Mouse (Mus musculus) ES-E14 (cell line): ENCODE measurements around the gene Alx3. TPM values are rescaled to one million over a fixed set of nuclear protein-coding genes. Genes with fewer than 3 reads are reported as not detected.
A peak's percentile ranks its signal among the peaks of the same experiment; 100 is the strongest.

Experiments
- DNase-seq: peaks from one replicate; pipeline ENCODE4 v3.0.0-alpha.2; 2013; ENCODE audit warnings: low read depth, low spot score
- H3K27ac ChIP-seq: 2 replicates; pipeline ENCODE4 v1.5.1; 2012; ENCODE audit warnings: low read depth, mild to moderate bottlenecking, low read length, moderate library complexity, mixed read lengths; ENCODE audit not compliant: poor library complexity, insufficient read depth, severe bottlenecking
- H3K36me3 ChIP-seq: 2 replicates; pipeline ENCODE4 v1.6.1; 2012; ENCODE audit warnings: mild to moderate bottlenecking, low read length, moderate library complexity, mixed read lengths; ENCODE audit not compliant: control insufficient read depth, poor library complexity, insufficient read depth, severe bottlenecking
- H3K4me1 ChIP-seq, 2 experiments: fragments of 150-350 bp in 1 of 2; sonication (generic) in 1 of 2; 2 replicates each; pipeline ENCODE4 v1.6.1; 2012; ENCODE audit warnings: low read length in 2 of 2, mild to moderate bottlenecking in 1 of 2, mixed read lengths in 1 of 2; ENCODE audit not compliant: control insufficient read depth in 2 of 2, insufficient read depth in 2 of 2, poor library complexity in 1 of 2
- H3K4me3 ChIP-seq, 2 experiments: fragments of 150-350 bp in 1 of 2; sonication (generic) in 1 of 2; 2 replicates each; pipeline ENCODE4 v1.5.1; 2012; ENCODE audit warnings: low read length in 2 of 2, low read depth in 1 of 2, mild to moderate bottlenecking in 1 of 2, mixed read lengths in 1 of 2; ENCODE audit not compliant: insufficient read depth in 1 of 2, poor library complexity in 1 of 2, severe bottlenecking in 1 of 2
- H3K9ac ChIP-seq: 2 replicates; pipeline ENCODE4 v1.6.1; 2012; ENCODE audit warnings: low read depth, mild to moderate bottlenecking, low read length, mixed read lengths; ENCODE audit not compliant: poor library complexity, insufficient read depth, severe bottlenecking
- H3K9me3 ChIP-seq: fragments of 150-350 bp; sonication (generic); 2 replicates; pipeline ENCODE4 v1.6.1; 2012; ENCODE audit warnings: low read depth, mild to moderate bottlenecking, low read length; ENCODE audit not compliant: control insufficient read depth, insufficient read depth
- CHD2 ChIP-seq: IDR thresholded peaks from 2 replicates; pipeline ENCODE4 v1.6.1; 2014; ENCODE audit warnings: mild to moderate bottlenecking, low read depth, low read length, inconsistent platforms
- HCFC1 ChIP-seq: IDR thresholded peaks from 2 replicates; pipeline ENCODE4 v1.6.1; 2012; ENCODE audit warnings: low read length, inconsistent platforms, borderline replicate concordance; ENCODE audit not compliant: insufficient read depth
- MAFK ChIP-seq: IDR thresholded peaks from 2 replicates; pipeline ENCODE4 v1.6.1; 2014; ENCODE audit warnings: mild to moderate bottlenecking, low read depth, low read length, inconsistent platforms; ENCODE audit not compliant: insufficient read depth
- ZC3H11A ChIP-seq: IDR thresholded peaks from 2 replicates; pipeline ENCODE4 v1.6.1; 2012; ENCODE audit warnings: low read depth, mild to moderate bottlenecking, inconsistent platforms, low read length, borderline replicate concordance
- ZNF384 ChIP-seq: IDR thresholded peaks from 2 replicates; pipeline ENCODE4 v1.6.1; 2012; ENCODE audit warnings: low read depth, low read length, inconsistent platforms
- in situ Hi-C, 2 experiments: fragments of 600-800 bp; cut with MboI; formaldehyde crosslinking; loops; one replicate each; pipeline ENCODE4 v1.15.1; 2025; ENCODE audit warnings: low sequenced_read_pairs in 2 of 2, inconsistent platforms in 1 of 2; ENCODE audit not compliant: unreplicated experiment in 2 of 2
- total RNA-seq: library from RNA; depleted of rRNA; stranded (reverse); fragments of 300-350 nt; gene quantifications from 2 replicates; pipeline ENCODE4 v1.2.3, GENCODE M21; 2012

The Alx3 gene
- total RNA-seq, 1 experiment, result 0.85 TPM

- Histone ChIP-seq H3K4me1 (no peaks in the 10 kb centered on the region; a peak in 1 of 4 replicates), H3K9ac (no peak overlapping the region), H3K27ac (no peak overlapping the region), H3K36me3 (peaks cover 43% of the 10 kb centered on the region), H3K9me3 (no peaks in the 10 kb centered on the region), H3K4me3 (no peak overlapping the region)
- peak; percentile 54 for DNase-seq
- peak; percentile 36; the same call in 1 of the 2 replicates for TF ChIP-seq ZC3H11A
- TF ChIP-seq MAFK, result no peak
- TF ChIP-seq HCFC1, result no peak
- in situ Hi-C loops, result no loop called here
These were observed 18.2 kb downstream of the Alx3 start for GRCm38 (mm10) chr3:107612902-107613525.

GRCm38 (mm10) chr3:107617800-107618199, 23.0 kb downstream of the Alx3 start:
- in situ Hi-C loops, result no loop called here
- no peak for DNase-seq
- Histone ChIP-seq H3K4me3 (no peak overlapping the region), H3K27ac (no peak overlapping the region), H3K9ac (no peak overlapping the region), H3K9me3 (no peaks in the 10 kb centered on the region), H3K36me3 (peaks cover 57% of the 10 kb centered on the region), H3K4me1 (no peaks in the 10 kb centered on the region; a peak in 1 of 4 replicates)
- TF ChIP-seq CHD2 (no peak), ZNF384 (no peak), HCFC1 (no peak), ZC3H11A (no peak), MAFK (no peak)

- TF ChIP-seq ZC3H11A (no peak), CHD2 (no peak), ZNF384 (no peak), HCFC1 (no peak), MAFK (no peak)
- Histone ChIP-seq H3K27ac (no peak overlapping the region), H3K4me3 (no peak overlapping the region), H3K36me3 (peaks cover 48% of the 10 kb centered on the region), H3K9me3 (no peaks in the 10 kb centered on the region), H3K9ac (no peak overlapping the region), H3K4me1 (no peaks in the 10 kb centered on the region)
- DNase-seq, result no peak
- in situ Hi-C loops, result no loop called here
These were observed 25.1 kb downstream of the Alx3 start for GRCm38 (mm10) chr3:107619911-107620310.

GRCm38 (mm10) chr3:107621286-107622075, 26.6 kb downstream of the Alx3 start:
- H3K27ac ChIP-seq, result no peak overlapping the region
- in situ Hi-C loops, result no loop called here
- TF ChIP-seq MAFK (no peak), HCFC1 (no peak), CHD2 (no peak), ZC3H11A (no peak), ZNF384 (no peak)
- no peak for DNase-seq
- peaks cover 47% of the 10 kb centered on the region for H3K36me3 ChIP-seq
- H3K9me3 ChIP-seq, result no peaks in the 10 kb centered on the region
- no peak overlapping the region for H3K9ac ChIP-seq
- H3K4me1 ChIP-seq, result no peaks in the 10 kb centered on the region
- no peak overlapping the region for H3K4me3 ChIP-seq
